Mouse (Mus musculus) liver, adult 2 months (tissue): ENCODE results near the gene Sp1. TPM values are rescaled to one million over a fixed set of nuclear protein-coding genes. Genes with fewer than 3 reads are reported as not detected.

Experiments used
- DNase-seq: peaks from one replicate; pipeline ENCODE4 v3.0.0-alpha.2; 2011; ENCODE audit warnings: low read depth, low spot score; ENCODE audit errors: extremely low read depth
- H3K27ac ChIP-seq: fragments of 200-500 bp; replicated peaks from 2 replicates; pipeline ENCODE4 v1.5.1; 2012; ENCODE audit warnings: low read depth, mild to moderate bottlenecking, control low read depth, inconsistent platforms, low read length; ENCODE audit not compliant: insufficient read depth
- H3K27me3 ChIP-seq: fragments of 200-500 bp; 2 replicates; pipeline ENCODE4 v1.6.1; 2012; ENCODE audit warnings: mild to moderate bottlenecking, moderate library complexity, low read length, inconsistent platforms; ENCODE audit not compliant: control insufficient read depth, insufficient read depth
- H3K36me3 ChIP-seq: fragments of 200-500 bp; 2 replicates; pipeline ENCODE4 v1.6.1; 2012; ENCODE audit warnings: low read length, inconsistent platforms; ENCODE audit not compliant: control insufficient read depth, insufficient read depth
- H3K4me1 ChIP-seq: fragments of 200-500 bp; 2 replicates; pipeline ENCODE4 v1.6.1; 2011; ENCODE audit warnings: low read length; ENCODE audit not compliant: control insufficient read depth, insufficient read depth
- H3K4me3 ChIP-seq: fragments of 200-500 bp; 2 replicates; pipeline ENCODE4 v1.5.1; 2011; ENCODE audit warnings: low read depth, mild to moderate bottlenecking, control low read depth, low read length, moderate library complexity; ENCODE audit not compliant: insufficient read depth
- H3K79me2 ChIP-seq: fragments of 200-500 bp; 2 replicates; pipeline ENCODE4 v1.6.1; 2012; ENCODE audit warnings: inconsistent platforms, mild to moderate bottlenecking, low read length, moderate library complexity; ENCODE audit not compliant: control insufficient read depth, insufficient read depth
- H3K9ac ChIP-seq: fragments of 200-500 bp; 2 replicates; pipeline ENCODE4 v1.6.1; 2012; ENCODE audit warnings: low read depth, mild to moderate bottlenecking, control low read depth, inconsistent platforms, low read length
- CTCF ChIP-seq: fragments of 200-500 bp; IDR thresholded peaks from 2 replicates; pipeline ENCODE4 v1.5.1; 2011; ENCODE audit warnings: low read depth, low read length, control low read depth
- POLR2A ChIP-seq: fragments of 200-500 bp; IDR thresholded peaks from 2 replicates; pipeline ENCODE4 v1.6.1; 2011; ENCODE audit warnings: low read length, control low read depth; ENCODE audit not compliant: insufficient read depth; ENCODE audit errors: extremely low read depth
- WGBS: fragments of 180-500 bp; shearing (Covaris S2); methylation state at CpG from one replicate; pipeline ENCODE4 v1.1.7; 2018; 5-methylcytosine and 5-hydroxymethylcytosine counted together
- polyA plus RNA-seq: library from polyadenylated mRNA; depleted of rRNA; stranded (reverse); fragments of >200 nt; gene quantifications from 2 replicates; pipeline ENCODE4 v1.2.3, GENCODE M21; 2012
- total RNA-seq: library from RNA; depleted of rRNA; stranded (reverse); fragments of >200 nt; gene quantifications from 2 replicates; pipeline ENCODE4 v1.2.3, GENCODE M21; 2014

The Sp1 gene
- total and polyA plus RNA-seq, 2 experiments = 7.3 to 16.7 TPM

GRCm38 (mm10) chr15:102364678-102365077 lies 41.3 kb upstream of the Sp1 start:
- Histone ChIP-seq H3K9ac (no peak overlapping the region), H3K36me3 (no peaks in the 10 kb centered on the region), H3K4me3 (no peak overlapping the region), H3K27ac (no peak overlapping the region), H3K79me2 (no peaks in the 10 kb centered on the region), H3K4me1 (no peaks in the 10 kb centered on the region), H3K27me3 (peaks cover 8% of the 10 kb centered on the region; the same call in 1 of the 2 replicates)
- WGBS = 81% methylated on average over 1 of the region's 1 CpGs
- TF ChIP-seq POLR2A (no peak), CTCF (no peak)
- no peak for DNase-seq

DNA sequence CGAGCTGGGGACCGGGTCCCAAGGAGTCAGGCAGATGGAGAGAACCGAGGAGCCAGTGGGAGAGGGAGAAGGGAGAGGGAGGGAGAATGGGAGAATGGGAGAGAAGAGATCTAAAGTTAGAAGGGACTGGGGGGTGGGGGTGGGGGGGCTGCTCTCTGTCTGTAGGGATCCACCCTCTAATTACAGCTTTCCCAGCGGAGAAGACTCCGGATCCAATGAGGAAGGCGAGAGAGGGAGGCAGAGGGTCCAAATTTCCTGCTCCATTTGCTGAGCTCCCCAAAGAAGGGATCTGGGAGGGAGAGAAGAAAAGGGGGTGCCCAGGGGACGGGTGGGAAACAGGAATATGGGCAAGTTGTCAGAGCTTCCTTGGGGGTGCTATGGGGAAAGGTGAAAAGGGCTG lies 39.7 kb upstream of the Sp1 start:
- no peak for DNase-seq
- H3K4me1 ChIP-seq = no peaks in the 10 kb centered on the region
- H3K9ac ChIP-seq = no peak overlapping the region
- H3K36me3 ChIP-seq = no peaks in the 10 kb centered on the region
- peaks cover 18% of the 10 kb centered on the region; the same call in 1 of the 2 replicates for H3K27me3 ChIP-seq
- TF ChIP-seq POLR2A (no peak), CTCF (no peak)
- WGBS = 18% methylated on average over 7 of the region's 7 CpGs
- no peak overlapping the region for H3K27ac ChIP-seq
- no peak overlapping the region for H3K4me3 ChIP-seq
- H3K79me2 ChIP-seq = no peaks in the 10 kb centered on the region

DNA sequence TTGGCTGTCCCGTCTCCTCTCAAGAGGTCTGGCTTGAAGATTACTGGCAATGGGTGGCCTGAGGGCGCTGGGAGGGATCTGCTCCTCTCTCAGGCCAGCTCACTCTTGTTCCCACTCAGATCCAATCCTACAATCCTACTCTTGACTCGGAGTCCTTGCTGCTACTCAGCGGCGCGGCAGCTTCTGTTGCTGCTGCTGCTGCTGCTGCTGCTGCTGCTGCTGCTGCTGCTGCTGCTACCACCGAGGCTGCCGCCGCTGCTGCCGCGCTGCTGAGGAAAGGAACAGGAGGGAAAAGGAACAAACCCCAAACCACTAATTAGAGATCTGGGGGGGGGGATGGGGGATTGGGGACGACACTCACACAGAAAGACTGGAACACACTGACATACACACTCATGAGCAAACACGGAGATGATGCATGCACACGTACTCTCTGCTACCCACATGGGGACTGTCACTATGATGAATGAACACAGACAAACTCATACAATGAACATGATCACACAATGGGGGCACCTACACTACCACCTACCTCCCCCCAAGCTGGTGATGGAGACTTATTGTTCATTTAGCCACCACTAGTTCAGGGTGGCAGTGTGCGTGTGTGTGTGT lies 39.1 kb upstream of the Sp1 start, which contains the start of gene Sp7:
Sp7 (minus strand) TSS at position 450 of the 612 bp plus-strand sequence.
- no peak within 1 kb of the TSS for H3K9ac ChIP-seq
- H3K27me3 ChIP-seq = peaks cover 18% of the 10 kb centered on the region; the same call in 1 of the 2 replicates
- TF ChIP-seq CTCF (no peak), POLR2A (no peak)
- H3K27ac ChIP-seq = no peak within 1 kb of the TSS
- WGBS = 14% methylated on average over 15 of the region's 15 CpGs
- no peak for DNase-seq
- H3K4me1 ChIP-seq = no peaks in the 10 kb centered on the region
- H3K79me2 ChIP-seq = no peaks in the 10 kb centered on the region
- H3K4me3 ChIP-seq = no peak within 1 kb of the TSS
- no peaks in the 10 kb centered on the region for H3K36me3 ChIP-seq

DNA sequence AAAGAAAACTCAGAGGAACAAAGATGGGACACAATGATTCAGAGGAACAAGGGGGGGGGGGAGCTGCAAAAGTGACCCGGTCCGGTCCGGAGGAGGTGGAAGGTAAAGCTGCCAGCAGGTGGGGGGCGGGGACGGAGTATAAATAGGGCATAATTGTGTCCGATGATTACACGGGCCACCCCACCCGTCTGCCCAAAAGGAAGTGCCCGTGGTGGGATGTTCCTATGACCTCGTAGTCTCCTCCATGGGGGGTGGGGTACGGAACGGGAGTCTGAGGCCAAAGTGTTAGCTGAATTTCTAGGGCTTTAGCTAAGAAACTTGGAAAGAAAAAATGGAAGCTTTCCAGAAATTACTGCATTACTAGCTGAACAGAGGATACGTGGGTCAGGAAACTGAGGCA lies 36.0 kb upstream of the Sp1 start:
- WGBS = 25% methylated on average over 13 of the region's 13 CpGs
- Histone ChIP-seq H3K9ac (no peak overlapping the region), H3K27ac (no peak overlapping the region), H3K4me3 (no peak overlapping the region), H3K27me3 (peaks cover 18% of the 10 kb centered on the region; the same call in 1 of the 2 replicates), H3K4me1 (no peaks in the 10 kb centered on the region), H3K36me3 (no peaks in the 10 kb centered on the region), H3K79me2 (no peaks in the 10 kb centered on the region)
- DNase-seq = no peak
- TF ChIP-seq POLR2A (no peak), CTCF (no peak)

DNA sequence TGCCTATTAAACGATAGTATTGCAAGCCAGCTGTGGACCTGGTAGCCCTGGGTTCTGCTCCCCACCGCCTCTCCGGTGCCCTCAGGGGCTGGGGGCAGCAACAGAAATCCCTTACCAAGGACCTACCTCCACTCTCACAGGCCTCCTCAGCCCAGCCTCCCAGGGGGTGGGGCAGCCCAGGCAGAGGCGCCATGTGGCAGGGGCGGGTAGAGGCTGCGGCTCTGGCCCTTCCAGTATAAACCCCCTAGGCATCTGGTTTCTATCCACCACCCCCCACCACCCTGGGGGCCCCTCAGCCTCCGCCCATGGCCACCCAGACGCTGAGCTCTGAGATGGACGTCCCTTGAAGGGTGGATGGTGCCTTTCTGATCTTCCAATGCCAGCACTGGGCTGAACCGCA lies 35.2 kb upstream of the Sp1 start:
- Histone ChIP-seq H3K27me3 (peaks cover 18% of the 10 kb centered on the region; the same call in 1 of the 2 replicates), H3K4me1 (no peaks in the 10 kb centered on the region), H3K9ac (no peak overlapping the region), H3K27ac (no peak overlapping the region), H3K4me3 (no peak overlapping the region), H3K79me2 (no peaks in the 10 kb centered on the region), H3K36me3 (no peaks in the 10 kb centered on the region)
- no peak for DNase-seq
- no peak for TF ChIP-seq CTCF
- no peak for TF ChIP-seq POLR2A
- WGBS = 40% methylated on average over 10 of the region's 10 CpGs

DNA sequence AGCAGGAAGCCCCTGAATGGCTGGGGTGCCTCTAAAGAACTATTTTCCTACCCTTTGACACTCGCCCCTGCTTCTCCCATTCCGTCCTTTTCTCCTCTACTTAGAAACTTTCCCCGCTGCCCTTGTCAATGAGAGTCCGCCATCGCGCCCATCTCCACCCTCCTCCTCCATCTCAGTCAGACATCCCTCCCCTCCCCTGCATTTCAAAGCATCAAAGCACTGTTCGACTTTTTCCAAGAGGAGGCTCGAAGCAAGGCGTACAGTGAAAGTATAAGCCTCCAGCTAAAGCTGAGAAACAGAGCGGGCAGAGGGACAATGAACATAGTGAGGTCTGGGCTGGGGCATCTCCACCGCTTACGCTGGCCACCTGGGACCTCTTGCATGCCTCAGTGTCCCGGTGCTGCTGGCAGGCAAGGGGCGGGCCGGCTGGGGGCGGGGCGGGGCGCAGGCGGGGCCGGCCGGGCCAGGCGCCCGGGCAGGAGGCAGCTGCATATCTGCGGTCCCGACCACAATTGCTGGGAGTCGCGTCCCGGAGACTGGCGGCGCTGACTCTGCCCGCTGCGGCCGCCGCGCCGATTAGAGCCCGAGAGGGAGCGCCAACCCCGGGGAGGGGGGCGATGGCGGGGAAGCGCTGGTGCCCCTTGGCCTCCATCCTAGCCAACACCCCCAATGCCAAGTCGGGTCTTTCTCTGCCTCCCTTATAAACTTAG lies 29.3 kb upstream of the Sp1 start:
- Histone ChIP-seq H3K27me3 (no peaks in the 10 kb centered on the region), H3K79me2 (no peaks in the 10 kb centered on the region), H3K9ac (peak overlapping the region; percentile 89), H3K27ac (peak overlapping the region; percentile 82), H3K4me3 (peak overlapping the region; percentile 77), H3K36me3 (no peaks in the 10 kb centered on the region), H3K4me1 (peaks cover 5% of the 10 kb centered on the region; the same call in 1 of the 2 replicates)
- 2% methylated on average over 43 of the region's 43 CpGs for WGBS
- peak; percentile 19 for DNase-seq
- peak; percentile 79 for TF ChIP-seq POLR2A
- no peak for TF ChIP-seq CTCF
